Mouse (Mus musculus): ENCODE measurements around the gene Artn. TPM values are rescaled to one million over a fixed set of nuclear protein-coding genes. Genes with fewer than 3 reads are reported as not detected.

Gene Artn
- polyA plus RNA-seq (2012; ENCODE audit: insufficient read depth, insufficient read length, low replicate concordance, missing spikeins): not detected in 2 replicates

DNA sequence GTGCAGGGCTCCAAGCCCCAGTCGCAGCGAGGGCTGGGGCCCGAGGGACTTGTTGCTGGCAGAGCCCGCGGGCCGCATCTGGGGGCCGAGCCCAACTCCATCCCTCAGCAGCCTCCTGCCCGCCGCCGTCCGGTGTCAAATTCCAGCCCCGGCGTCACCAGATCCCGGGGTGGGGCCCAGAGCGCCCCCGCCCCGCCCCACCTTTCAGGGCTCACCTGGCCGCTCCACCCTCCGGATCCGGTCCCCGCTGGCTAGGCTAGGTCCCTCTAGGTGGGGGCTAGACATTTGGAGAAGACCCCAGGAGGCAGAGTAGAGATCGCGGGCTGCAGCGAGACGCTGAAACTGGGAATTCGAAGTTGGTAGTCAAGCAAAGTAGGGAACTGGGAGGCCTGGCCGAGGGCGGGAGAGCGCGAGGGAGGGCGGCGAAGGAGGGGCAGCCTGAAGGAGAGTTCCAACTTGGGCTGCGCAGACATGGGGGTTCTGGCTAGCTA is at the start of gene Artn:
Gene Artn, minus strand, starts transcription at position 373 of the 491 bp plus-strand sequence.
- Histone ChIP-seq H3K27ac (ENCODE audit: insufficient read depth, low read depth, low read length) (0 out of 2 replicates have a peak within 1 kb of the TSS, but pooled peaks have one; percentile 16), H3K4me3 (ENCODE audit: insufficient read depth, low read depth, low read length) (peak within 1 kb of the TSS; percentile 28), H3K4me1 (ENCODE audit: control insufficient read depth, insufficient read depth, low read length) (peaks cover 32% of the 10 kb centered on the region)
- no peak for TF ChIP-seq CTCF (IDR thresholded peaks at IDR 0.05; ENCODE audit: insufficient read depth, low read depth, low read length)
- no peak for TF ChIP-seq POLR2A (IDR thresholded peaks at IDR 0.05; ENCODE audit: insufficient read depth, low read depth, low read length)
- 11% methylated on average over 33 of the region's 33 CpGs for WGBS

DNA sequence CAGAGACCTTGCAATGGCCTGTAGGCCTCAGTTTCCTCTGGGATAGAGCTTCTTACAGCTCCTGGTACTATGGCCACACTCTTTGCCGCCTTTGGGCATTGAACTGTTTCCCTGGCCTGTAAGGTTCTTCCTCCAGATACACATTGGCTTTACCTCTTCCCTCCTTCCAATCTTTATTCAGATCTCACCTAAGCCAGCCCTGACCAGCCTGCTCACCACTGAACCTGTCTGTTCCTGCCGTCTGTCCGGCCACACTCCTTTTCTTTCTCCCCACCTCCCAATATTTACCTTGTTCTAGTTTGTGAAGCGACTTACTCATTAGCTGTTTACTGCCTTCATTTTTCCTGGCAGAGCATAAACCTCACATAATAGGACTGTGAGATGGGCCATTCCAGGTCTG is 49.6 kb upstream of the Artn start:
- WGBS: 98% methylated on average over 4 of the region's 4 CpGs
- TF ChIP-seq CTCF (IDR thresholded peaks at IDR 0.05; ENCODE audit: insufficient read depth, low read depth, low read length) (no peak), POLR2A (IDR thresholded peaks at IDR 0.05; ENCODE audit: insufficient read depth, low read depth, low read length) (no peak)
- H3K4me1 ChIP-seq (ENCODE audit: control insufficient read depth, insufficient read depth, low read length): peaks cover 40% of the 10 kb centered on the region
- H3K27ac ChIP-seq (ENCODE audit: insufficient read depth, low read depth, low read length): no peak overlapping the region
- H3K4me3 ChIP-seq (ENCODE audit: insufficient read depth, low read depth, low read length): no peak overlapping the region

DNA sequence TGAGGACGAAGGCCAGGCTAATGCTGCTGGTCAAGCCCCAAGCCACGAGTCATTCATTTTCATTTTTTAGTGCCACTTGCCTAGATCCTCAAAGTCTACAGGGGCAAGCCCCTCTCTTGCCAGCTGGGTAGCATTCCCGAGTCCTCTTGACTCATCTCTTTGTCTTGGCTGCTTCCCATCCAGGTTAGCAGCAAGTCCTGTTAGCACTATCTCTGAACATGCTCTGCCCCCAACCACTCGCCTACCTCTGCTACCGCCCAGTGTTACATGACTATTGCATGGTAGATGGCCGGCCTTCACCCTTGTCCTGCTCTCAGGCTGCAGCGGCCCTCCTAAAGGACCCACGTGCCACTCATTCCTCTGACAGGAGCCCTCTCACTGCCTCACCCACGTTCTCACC is 48.7 kb upstream of the Artn start:
- H3K27ac ChIP-seq (ENCODE audit: insufficient read depth, low read depth, low read length): no peak overlapping the region
- TF ChIP-seq POLR2A (IDR thresholded peaks at IDR 0.05; ENCODE audit: insufficient read depth, low read depth, low read length): no peak
- TF ChIP-seq CTCF (IDR thresholded peaks at IDR 0.05; ENCODE audit: insufficient read depth, low read depth, low read length): no peak
- H3K4me3 ChIP-seq (ENCODE audit: insufficient read depth, low read depth, low read length): no peak overlapping the region
- WGBS: 92% methylated on average over 9 of the region's 9 CpGs
- peaks cover 36% of the 10 kb centered on the region for H3K4me1 ChIP-seq (ENCODE audit: control insufficient read depth, insufficient read depth, low read length)

DNA sequence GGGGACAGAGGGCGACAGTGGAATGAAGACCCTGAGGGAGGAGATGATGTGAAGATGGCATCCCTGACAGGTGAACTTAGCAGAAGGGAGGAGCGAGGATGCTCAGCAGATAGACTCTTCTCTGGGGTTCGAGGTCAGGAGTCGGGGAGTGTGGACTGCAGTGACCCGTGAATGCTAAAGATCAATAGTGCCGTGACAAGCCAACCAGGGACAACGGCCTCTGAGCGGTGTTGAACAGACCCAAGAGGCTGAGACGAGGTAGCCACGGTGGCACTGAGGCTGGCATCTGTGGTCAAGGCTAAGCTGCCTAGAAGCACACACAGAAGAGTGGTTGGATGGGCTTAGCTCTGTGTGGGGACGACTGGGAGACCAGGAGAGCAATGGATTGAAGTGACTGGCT is 48.3 kb upstream of the Artn start:
- Histone ChIP-seq H3K4me1 (ENCODE audit: control insufficient read depth, insufficient read depth, low read length) (peaks cover 36% of the 10 kb centered on the region), H3K27ac (ENCODE audit: insufficient read depth, low read depth, low read length) (no peak overlapping the region), H3K4me3 (ENCODE audit: insufficient read depth, low read depth, low read length) (no peak overlapping the region)
- no peak for TF ChIP-seq POLR2A (IDR thresholded peaks at IDR 0.05; ENCODE audit: insufficient read depth, low read depth, low read length)
- no peak for TF ChIP-seq CTCF (IDR thresholded peaks at IDR 0.05; ENCODE audit: insufficient read depth, low read depth, low read length)
- WGBS: 96% methylated on average over 11 of the region's 11 CpGs

DNA sequence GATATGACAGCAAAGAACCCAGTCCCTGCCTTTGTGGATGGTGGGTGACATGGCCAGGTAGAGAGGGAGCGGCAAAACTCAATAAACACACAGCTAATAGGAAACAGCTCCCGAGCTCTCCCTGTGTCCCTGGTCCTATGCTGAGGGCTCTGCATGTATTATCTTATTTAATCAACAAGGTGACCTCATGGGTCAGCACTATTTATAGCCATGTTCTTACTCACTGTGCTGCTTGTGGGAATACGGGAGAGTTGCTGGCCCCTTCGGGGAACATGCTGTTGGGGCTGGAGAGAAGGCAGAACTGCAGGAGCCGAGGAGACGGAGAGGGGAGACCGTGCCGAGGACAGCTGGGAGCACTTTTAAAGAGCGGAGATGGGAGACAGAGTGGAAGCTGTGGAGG is 47.8 kb upstream of the Artn start:
- TF ChIP-seq POLR2A (IDR thresholded peaks at IDR 0.05; ENCODE audit: insufficient read depth, low read depth, low read length): no peak
- TF ChIP-seq CTCF (IDR thresholded peaks at IDR 0.05; ENCODE audit: insufficient read depth, low read depth, low read length): no peak
- H3K27ac ChIP-seq (ENCODE audit: insufficient read depth, low read depth, low read length): no peak overlapping the region
- H3K4me1 ChIP-seq (ENCODE audit: control insufficient read depth, insufficient read depth, low read length): peaks cover 35% of the 10 kb centered on the region
- 82% methylated on average over 9 of the region's 9 CpGs for WGBS
- H3K4me3 ChIP-seq (ENCODE audit: insufficient read depth, low read depth, low read length): no peak overlapping the region

DNA sequence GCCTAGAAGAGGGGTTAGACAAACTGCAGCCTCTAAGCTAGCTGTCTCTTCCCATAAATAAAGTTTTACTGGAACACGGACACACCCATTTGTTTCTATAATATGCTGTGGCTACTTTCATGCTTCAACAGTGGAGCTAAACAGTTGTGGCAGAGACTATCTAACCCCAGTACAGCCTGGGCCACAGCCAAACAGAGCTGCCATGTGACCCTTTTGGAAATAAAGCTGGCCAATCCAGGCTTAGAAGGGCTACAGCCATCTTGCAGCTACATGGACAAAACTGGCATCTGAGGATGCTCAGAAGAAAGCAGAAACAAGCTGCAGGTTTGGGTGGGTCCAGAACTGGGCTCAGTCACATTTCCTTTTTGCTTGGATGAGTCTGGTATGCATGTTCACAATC is 46.3 kb upstream of the Artn start:
- TF ChIP-seq CTCF (IDR thresholded peaks at IDR 0.05; ENCODE audit: insufficient read depth, low read depth, low read length): no peak
- TF ChIP-seq POLR2A (IDR thresholded peaks at IDR 0.05; ENCODE audit: insufficient read depth, low read depth, low read length): no peak
- 97% methylated on average over 1 of the region's 1 CpGs for WGBS
- no peak overlapping the region for H3K4me3 ChIP-seq (ENCODE audit: insufficient read depth, low read depth, low read length)

DNA sequence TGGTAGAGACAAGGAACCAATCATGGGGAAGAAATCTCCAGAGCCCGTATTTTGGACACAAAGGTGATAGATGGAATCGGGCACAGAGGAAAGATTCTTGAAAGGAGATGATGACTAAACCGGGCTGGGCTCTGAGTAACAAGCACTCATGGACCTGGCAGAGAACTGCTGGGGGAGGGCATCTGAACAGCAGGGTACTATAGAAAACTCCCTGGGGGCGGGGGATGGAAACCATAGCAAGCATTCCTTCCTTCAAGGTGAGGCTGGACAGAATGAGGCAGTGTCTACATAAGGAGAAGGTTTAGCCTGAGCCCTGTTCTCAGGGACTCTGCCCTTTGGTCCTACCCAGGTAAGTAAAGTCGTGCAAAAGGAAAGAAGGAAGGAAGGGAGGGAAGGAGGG is 45.2 kb upstream of the Artn start:
- no peak for TF ChIP-seq POLR2A (IDR thresholded peaks at IDR 0.05; ENCODE audit: insufficient read depth, low read depth, low read length)
- no peak for TF ChIP-seq CTCF (IDR thresholded peaks at IDR 0.05; ENCODE audit: insufficient read depth, low read depth, low read length)

More for the DNA sequence above, 46.3 kb upstream of the Artn start:
- Histone ChIP-seq H3K4me1 (ENCODE audit: control insufficient read depth, insufficient read depth, low read length) (peaks cover 31% of the 10 kb centered on the region), H3K27ac (ENCODE audit: insufficient read depth, low read depth, low read length) (no peak overlapping the region)

DNA sequence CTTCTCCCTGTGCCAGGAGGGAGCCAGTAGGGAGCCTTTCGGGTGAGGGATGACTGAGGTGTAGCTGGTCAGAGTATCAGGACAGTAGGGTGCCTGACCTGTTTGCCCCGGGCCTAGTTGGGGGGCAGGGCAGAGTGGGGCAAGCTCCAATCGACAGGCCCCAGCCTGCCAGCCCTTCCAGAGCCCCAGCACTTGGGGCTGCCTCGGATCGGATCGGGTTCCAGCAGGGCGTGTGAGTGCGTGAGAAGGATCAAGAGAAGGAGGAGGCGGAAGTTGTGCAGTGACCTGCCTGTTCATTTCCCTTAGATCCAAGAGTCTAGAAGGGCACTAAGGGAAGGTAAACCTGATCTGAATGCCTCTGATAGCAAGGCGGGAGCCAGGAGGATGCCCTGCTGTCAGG is 43.4 kb upstream of the Artn start:
- WGBS: 77% methylated on average over 10 of the region's 10 CpGs

More for the DNA sequence above, 45.2 kb upstream of the Artn start:
- WGBS: 50% methylated on average over 5 of the region's 5 CpGs
- peaks cover 31% of the 10 kb centered on the region for H3K4me1 ChIP-seq (ENCODE audit: control insufficient read depth, insufficient read depth, low read length)
- no peak overlapping the region for H3K4me3 ChIP-seq (ENCODE audit: insufficient read depth, low read depth, low read length)
- H3K27ac ChIP-seq (ENCODE audit: insufficient read depth, low read depth, low read length): no peak overlapping the region

DNA sequence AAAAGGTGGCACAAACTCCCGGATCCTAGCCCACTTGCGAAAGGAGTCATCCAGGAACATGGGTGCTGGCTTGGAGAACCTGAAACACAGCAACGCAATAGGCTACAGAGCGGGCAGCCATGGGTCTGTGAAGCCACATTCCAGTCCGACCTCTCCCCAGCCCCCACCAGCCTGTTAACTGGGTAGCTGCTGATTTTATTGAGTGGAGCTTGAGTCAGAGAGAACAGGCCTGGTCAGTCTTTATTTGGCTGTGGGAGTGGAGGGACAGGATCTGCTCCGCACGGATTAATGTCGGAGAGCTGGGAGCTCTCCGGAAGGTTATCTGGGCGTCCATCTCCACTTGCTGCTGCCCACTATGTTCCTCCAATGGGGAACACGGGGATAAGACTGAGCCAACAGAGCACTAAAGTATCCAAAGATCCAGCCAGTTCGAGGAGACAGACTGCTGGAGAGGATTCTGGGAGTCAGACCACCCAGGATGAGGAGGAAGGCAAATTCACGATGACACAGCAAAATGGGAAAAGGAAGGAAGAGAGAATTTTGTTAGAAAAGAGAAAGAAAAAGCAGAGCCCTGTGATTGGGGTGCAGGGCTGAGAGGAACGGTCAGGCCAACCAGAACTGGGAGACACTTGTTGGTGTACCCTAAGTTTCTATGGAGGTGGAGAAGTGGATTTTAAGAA is 34.9 kb upstream of the Artn start:
- TF ChIP-seq POLR2A (IDR thresholded peaks at IDR 0.05; ENCODE audit: insufficient read depth, low read depth, low read length): no peak
- WGBS: 91% methylated on average over 14 of the region's 14 CpGs
- no peak overlapping the region for H3K27ac ChIP-seq (ENCODE audit: insufficient read depth, low read depth, low read length)
- peaks cover 3% of the 10 kb centered on the region; the same call in 1 of the 2 replicates for H3K4me1 ChIP-seq (ENCODE audit: control insufficient read depth, insufficient read depth, low read length)
- no peak overlapping the region for H3K4me3 ChIP-seq (ENCODE audit: insufficient read depth, low read depth, low read length)

More for the DNA sequence above, 43.4 kb upstream of the Artn start:
- no peak overlapping the region for H3K4me3 ChIP-seq (ENCODE audit: insufficient read depth, low read depth, low read length)
- TF ChIP-seq CTCF (IDR thresholded peaks at IDR 0.05; ENCODE audit: insufficient read depth, low read depth, low read length) (no peak), POLR2A (IDR thresholded peaks at IDR 0.05; ENCODE audit: insufficient read depth, low read depth, low read length) (no peak)
- no peak overlapping the region for H3K27ac ChIP-seq (ENCODE audit: insufficient read depth, low read depth, low read length)
- H3K4me1 ChIP-seq (ENCODE audit: control insufficient read depth, insufficient read depth, low read length): peaks cover 27% of the 10 kb centered on the region

All from olfactory bulb, adult 2 months (tissue).